Mouse (Mus musculus) lung, postnatal 0 days (tissue): ENCODE results near the gene Dok7.

Source experiments
- CTCF ChIP-seq: IDR thresholded peaks from 2 replicates; pipeline ENCODE4 v1.5.1; 2016; ENCODE audit warnings: antibody characterized with exemption, mild to moderate bottlenecking
- EP300 ChIP-seq: IDR thresholded peaks from 2 replicates; pipeline ENCODE4 v1.6.1; 2016; ENCODE audit warnings: antibody characterized with exemption, mild to moderate bottlenecking, control low read depth

- no peak for TF ChIP-seq CTCF
- TF ChIP-seq EP300 = peak; percentile 44; the same call in 1 of the 2 replicates
Observed at GRCm38 (mm10) chr5:35037438-35037837, 19.1 kb upstream of the Dok7 start.
